Mouse (Mus musculus): Measurements from ENCODE around the gene Uqcrh.

GRCm38 (mm10) chr4:116111486-116111885 is 36.6 kb upstream of the Uqcrh start:
- TF ChIP-seq CTCF (IDR thresholded peaks at IDR 0.05; ENCODE audit: low read depth, low read length) (no peak), POLR2A (IDR thresholded peaks at IDR 0.05; ENCODE audit: extremely low read depth, insufficient read depth, low read length) (no peak)
